Mouse (Mus musculus): ENCODE data around the gene Foxo3.

DNA sequence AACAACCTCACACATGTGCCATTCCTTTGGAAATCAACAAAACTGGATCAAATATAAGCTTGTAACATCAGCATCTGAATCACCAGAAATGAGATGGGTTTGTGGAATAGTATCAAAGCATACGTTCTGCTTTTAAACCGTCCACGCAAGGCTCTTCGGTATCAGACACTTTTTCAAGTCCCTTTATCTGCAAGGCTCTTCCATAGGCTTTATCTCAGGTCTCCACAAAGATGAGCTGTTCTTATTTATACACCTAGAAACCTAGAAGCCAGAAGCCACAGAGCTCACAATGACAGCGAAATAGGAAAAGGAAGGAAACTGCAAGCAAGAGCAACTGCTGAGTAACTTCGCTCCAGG, 3.2 kb downstream of the Foxo3 start:
- TF ChIP-seq IRF4 (IDR thresholded peaks at IDR 0.05; ENCODE audit: low read depth, low read length) (no peak), POLR2A (IDR thresholded peaks at IDR 0.05; ENCODE audit: low read depth, low read length) (no peak), RAD21 (IDR thresholded peaks at IDR 0.05; ENCODE audit: low read depth, low read length) (no peak), CHD2 (IDR thresholded peaks at IDR 0.05; ENCODE audit: low read length) (no peak), MEF2A (IDR thresholded peaks at IDR 0.05; ENCODE audit: borderline replicate concordance, low read depth, low read length) (no peak), CHD1 (IDR thresholded peaks at IDR 0.05; ENCODE audit: low read depth, low read length) (no peak), ETS1 (conservative IDR thresholded peaks at IDR 0.05; ENCODE audit: low read depth, low read length) (no peak), BHLHE40 (IDR thresholded peaks at IDR 0.05; ENCODE audit: low read depth, low read length) (no peak), MAX (IDR thresholded peaks at IDR 0.05; ENCODE audit: low read length) (no peak), MXI1 (IDR thresholded peaks at IDR 0.05; ENCODE audit: low read depth, low read length) (no peak), ZC3H11A (IDR thresholded peaks at IDR 0.05; ENCODE audit: low read depth, low read length) (no peak)
